Mouse (Mus musculus) lung, embryonic 14.5 days (tissue): ENCODE data around the gene Kbtbd2. TPM values are rescaled to one million over a fixed set of nuclear protein-coding genes. Genes with fewer than 3 reads are reported as not detected.
A peak's percentile ranks its signal among the peaks of the same experiment; 100 is the strongest.

Source experiments
- ATAC-seq: fragments of 200-750 bp; cut with Nextera tagmentation; 2 replicates; pipeline ENCODE4 v1.8.0; 2017; ENCODE audit warnings: mild to moderate bottlenecking, moderate TSS enrichment, moderate library complexity; ENCODE audit not compliant: insufficient read depth
- DNase-seq: peaks from one replicate; pipeline ENCODE4 v3.0.0-alpha.2; 2015
- H3K27ac ChIP-seq: fragments of 300-500 bp; sonication (generic); 2 replicates; pipeline ENCODE4 v1.5.1; 2014; ENCODE audit warnings: low read depth, mild to moderate bottlenecking, moderate library complexity
- H3K27me3 ChIP-seq: fragments of 300-500 bp; sonication (generic); 2 replicates; pipeline ENCODE4 v1.6.1; 2014; ENCODE audit warnings: low read length, control low read depth; ENCODE audit not compliant: insufficient read depth
- H3K36me3 ChIP-seq: fragments of 300-500 bp; sonication (generic); 2 replicates; pipeline ENCODE4 v1.6.1; 2014; ENCODE audit warnings: control low read depth; ENCODE audit not compliant: insufficient read depth
- H3K4me1 ChIP-seq: fragments of 300-500 bp; sonication (generic); 2 replicates; pipeline ENCODE4 v1.6.1; 2014; ENCODE audit warnings: antibody characterized with exemption, control low read depth; ENCODE audit not compliant: insufficient read depth
- H3K4me2 ChIP-seq: fragments of 300-500 bp; sonication (generic); 2 replicates; pipeline ENCODE4 v1.6.1; 2014; ENCODE audit warnings: mild to moderate bottlenecking
- H3K4me3 ChIP-seq: fragments of 300-500 bp; sonication (generic); 2 replicates; pipeline ENCODE4 v1.5.1; 2014; ENCODE audit warnings: low read depth, low read length
- H3K9ac ChIP-seq: fragments of 300-500 bp; sonication (generic); 2 replicates; pipeline ENCODE4 v1.6.1; 2014
- H3K9me3 ChIP-seq: fragments of 300-500 bp; sonication (generic); 2 replicates; pipeline ENCODE4 v1.6.1; 2016; ENCODE audit warnings: low read depth, low read length, control low read depth
- CTCF ChIP-seq: IDR thresholded peaks from 2 replicates; pipeline ENCODE4 v1.5.1; 2016; ENCODE audit warnings: antibody characterized with exemption, low read depth
- WGBS: fragments of 180-500 bp; shearing (Covaris S2); extraction: QIAGEN DNeasy Blood & Tissue Kit; methylation state at CpG from one replicate; pipeline ENCODE4 v1.1.7; 2014; 5-methylcytosine and 5-hydroxymethylcytosine counted together
- polyA plus RNA-seq: library from polyadenylated mRNA; unstranded; fragments of >200 nt; fragmentation: Nextera tagmentation; extraction: Ambion mirVana; gene quantifications from 2 replicates; pipeline ENCODE4 v1.2.1, GENCODE M21; 2014

The Kbtbd2 gene
- polyA plus RNA-seq, 1 experiment from 2014 or later = 33.9 TPM

- no peaks in the 10 kb centered on the region for H3K9me3 ChIP-seq
- no peaks in the 10 kb centered on the region for H3K36me3 ChIP-seq
- peak; percentile 90 for TF ChIP-seq CTCF
- H3K4me3 ChIP-seq = no peak overlapping the region
- H3K4me2 ChIP-seq = no peak overlapping the region
- no peaks in the 10 kb centered on the region for H3K4me1 ChIP-seq
- 8% methylated on average over 3 of the region's 3 CpGs for WGBS
- no peak overlapping the region for H3K27ac ChIP-seq
- DNase-seq (peak; percentile 86), ATAC-seq (peak; percentile 83)
- no peak overlapping the region for H3K9ac ChIP-seq
- H3K27me3 ChIP-seq = no peaks in the 10 kb centered on the region
Observed at GRCm38 (mm10) chr6:56808656-56809055, 11.0 kb upstream of the Kbtbd2 start.

DNA sequence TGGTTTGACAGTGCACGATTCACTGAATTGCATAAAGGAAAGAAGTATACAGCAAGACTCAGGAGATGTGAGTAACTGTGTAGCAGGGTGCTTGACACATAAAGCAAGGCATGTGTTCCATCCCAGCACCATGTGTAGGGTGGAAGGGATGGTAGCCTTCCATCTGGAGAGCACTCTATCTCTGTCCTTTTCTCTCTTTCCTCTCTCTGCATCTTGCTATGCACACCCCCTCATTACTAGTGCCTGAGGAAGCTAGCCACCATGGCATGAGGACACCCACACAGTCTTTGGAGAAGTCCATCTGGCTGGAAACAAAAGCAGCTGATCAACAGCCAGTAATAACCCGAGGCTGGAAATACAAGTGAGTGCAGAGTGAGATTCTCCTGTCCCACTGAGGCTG lies 8.6 kb upstream of the Kbtbd2 start:
- Histone ChIP-seq H3K9me3 (no peaks in the 10 kb centered on the region), H3K4me1 (no peaks in the 10 kb centered on the region), H3K4me2 (no peak overlapping the region), H3K27ac (no peak overlapping the region), H3K27me3 (no peaks in the 10 kb centered on the region), H3K9ac (no peak overlapping the region), H3K36me3 (no peaks in the 10 kb centered on the region), H3K4me3 (no peak overlapping the region)
- DNase-seq = no peak
- no peak for ATAC-seq
- no peak for TF ChIP-seq CTCF
- 61% methylated on average over 2 of the region's 2 CpGs for WGBS

DNA sequence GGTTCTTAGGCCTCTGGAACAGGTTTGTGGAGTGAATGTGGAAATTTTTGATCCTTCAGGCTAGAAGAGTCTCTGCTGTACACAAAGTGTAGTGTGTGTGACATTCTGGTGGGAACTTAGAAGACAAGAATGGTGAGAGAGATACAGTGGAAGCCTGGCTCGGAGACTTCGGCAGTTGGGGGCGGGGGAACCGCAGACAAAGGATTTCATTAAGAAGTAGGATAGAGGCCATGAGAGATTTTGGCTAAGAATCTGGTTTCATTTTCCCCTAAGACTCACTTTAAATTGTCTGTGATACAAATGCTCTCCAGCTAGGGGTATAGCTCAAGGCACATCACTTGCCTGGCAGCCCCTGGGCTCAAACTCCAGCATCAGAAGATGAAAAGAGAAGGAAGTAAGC lies 7.4 kb upstream of the Kbtbd2 start:
- H3K4me1 ChIP-seq = no peaks in the 10 kb centered on the region
- 87% methylated on average over 4 of the region's 4 CpGs for WGBS
- H3K36me3 ChIP-seq = no peaks in the 10 kb centered on the region
- no peak overlapping the region for H3K4me3 ChIP-seq
- TF ChIP-seq CTCF = no peak
- no peak overlapping the region for H3K27ac ChIP-seq
- ATAC-seq (no peak), DNase-seq (no peak)
- no peaks in the 10 kb centered on the region for H3K27me3 ChIP-seq
- H3K9me3 ChIP-seq = no peaks in the 10 kb centered on the region
- H3K9ac ChIP-seq = no peak overlapping the region
- H3K4me2 ChIP-seq = no peak overlapping the region

- peak overlapping the region; percentile 76 for H3K4me3 ChIP-seq
- WGBS = 14% methylated on average over 8 of the region's 8 CpGs
- peak overlapping the region; percentile 100 for H3K27ac ChIP-seq
- peak overlapping the region; percentile 90 for H3K4me2 ChIP-seq
- peaks cover 17% of the 10 kb centered on the region for H3K4me1 ChIP-seq
- no peak for ATAC-seq
- H3K27me3 ChIP-seq = no peaks in the 10 kb centered on the region
- H3K9ac ChIP-seq = peak overlapping the region; percentile 96
- TF ChIP-seq CTCF = no peak
- no peaks in the 10 kb centered on the region for H3K9me3 ChIP-seq
- DNase-seq = peak; percentile 56
- H3K36me3 ChIP-seq = no peaks in the 10 kb centered on the region
Observed at GRCm38 (mm10) chr6:56798152-56798465, 496 bp upstream of the Kbtbd2 start.

DNA sequence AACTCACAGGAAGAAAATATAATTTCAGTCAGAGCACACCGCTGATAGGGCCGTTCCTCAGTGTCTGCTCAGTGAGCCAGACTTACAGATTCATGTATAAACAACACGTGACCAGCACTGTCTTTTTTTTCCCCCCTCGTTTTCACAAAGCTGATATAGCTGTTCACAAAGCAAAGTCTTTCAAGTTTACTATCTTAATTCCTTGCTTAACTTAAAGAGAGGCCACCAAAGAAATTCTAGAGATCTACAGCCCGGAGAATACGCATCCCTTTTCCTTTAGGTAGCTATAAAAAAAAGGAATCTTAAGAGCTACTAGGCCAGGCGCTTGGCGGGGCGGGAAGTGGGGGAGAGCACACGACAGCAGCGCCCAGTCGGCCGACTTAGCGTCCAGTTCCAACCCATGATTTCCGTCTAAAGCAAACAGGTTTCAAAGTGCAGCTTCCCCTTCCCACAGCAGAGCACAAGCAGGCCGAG lies 908 bp downstream of the Kbtbd2 start:
- WGBS = under 1% methylated on average over 16 of the region's 16 CpGs
- ATAC-seq (peak; percentile 26; the same call in 1 of the 2 replicates), DNase-seq (peak; percentile 74)
- Histone ChIP-seq H3K27ac (peak overlapping the region; percentile 100), H3K36me3 (no peaks in the 10 kb centered on the region), H3K27me3 (no peaks in the 10 kb centered on the region), H3K9me3 (no peaks in the 10 kb centered on the region), H3K4me3 (peak overlapping the region; percentile 76), H3K9ac (peak overlapping the region; percentile 96), H3K4me2 (peak overlapping the region; percentile 90), H3K4me1 (peaks cover 17% of the 10 kb centered on the region)
- TF ChIP-seq CTCF = no peak

DNA sequence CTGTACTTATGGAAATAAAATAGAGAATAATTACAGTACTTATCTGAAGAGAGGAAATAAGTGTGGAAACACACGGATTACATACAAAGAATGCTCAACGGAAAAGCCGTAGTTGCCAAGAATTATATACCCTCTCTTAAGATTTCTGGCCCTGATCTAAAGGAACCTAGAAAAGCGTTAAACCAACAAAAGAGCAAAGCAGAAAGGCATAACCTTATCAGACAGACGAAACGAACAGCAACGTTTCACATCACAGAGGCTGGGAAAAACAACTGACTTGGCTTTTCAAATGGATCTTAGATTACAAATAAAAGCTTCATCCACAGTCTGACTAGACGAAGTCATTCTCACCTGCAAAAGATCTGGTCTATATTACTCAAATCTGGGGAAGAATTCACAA lies 1.4 kb downstream of the Kbtbd2 start:
- Histone ChIP-seq H3K9me3 (no peaks in the 10 kb centered on the region), H3K27ac (peak overlapping the region; percentile 100), H3K36me3 (no peaks in the 10 kb centered on the region), H3K27me3 (no peaks in the 10 kb centered on the region), H3K4me1 (peaks cover 17% of the 10 kb centered on the region), H3K9ac (peak overlapping the region; percentile 96), H3K4me2 (peak overlapping the region; percentile 90), H3K4me3 (peak overlapping the region; percentile 76)
- ATAC-seq = no peak
- WGBS = 4% methylated on average over 8 of the region's 8 CpGs
- no peak for TF ChIP-seq CTCF
- peak; percentile 14 for DNase-seq

DNA sequence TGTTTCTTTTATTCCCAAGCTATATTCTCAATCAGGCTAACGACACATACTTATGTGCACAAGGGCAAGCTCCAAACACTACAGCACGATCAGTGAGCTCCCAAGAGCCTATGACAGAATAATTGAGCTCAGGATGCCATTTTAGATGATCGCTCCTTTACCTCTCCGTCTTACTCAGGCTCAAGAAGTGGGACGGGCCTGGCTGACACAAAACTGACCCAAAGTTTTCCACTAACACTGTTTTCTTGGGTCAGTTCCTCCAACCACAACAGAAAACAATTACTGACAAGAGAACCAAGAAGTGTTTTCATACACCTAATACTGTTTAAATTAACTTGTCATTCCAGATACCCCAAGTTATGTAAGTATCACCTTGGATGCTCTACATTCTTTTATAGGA lies 2.8 kb downstream of the Kbtbd2 start:
- H3K4me1 ChIP-seq = peaks cover 17% of the 10 kb centered on the region
- H3K27ac ChIP-seq = no peak overlapping the region
- ATAC-seq (no peak), DNase-seq (no peak)
- peaks cover 3% of the 10 kb centered on the region; the same call in 1 of the 2 replicates for H3K9me3 ChIP-seq
- WGBS = 82% methylated on average over 5 of the region's 5 CpGs
- no peaks in the 10 kb centered on the region for H3K27me3 ChIP-seq
- TF ChIP-seq CTCF = no peak
- H3K4me3 ChIP-seq = no peak overlapping the region; the same call in 1 of the 2 replicates
- H3K4me2 ChIP-seq = peak overlapping the region; percentile 90
- H3K9ac ChIP-seq = no peak overlapping the region
- H3K36me3 ChIP-seq = no peaks in the 10 kb centered on the region

DNA sequence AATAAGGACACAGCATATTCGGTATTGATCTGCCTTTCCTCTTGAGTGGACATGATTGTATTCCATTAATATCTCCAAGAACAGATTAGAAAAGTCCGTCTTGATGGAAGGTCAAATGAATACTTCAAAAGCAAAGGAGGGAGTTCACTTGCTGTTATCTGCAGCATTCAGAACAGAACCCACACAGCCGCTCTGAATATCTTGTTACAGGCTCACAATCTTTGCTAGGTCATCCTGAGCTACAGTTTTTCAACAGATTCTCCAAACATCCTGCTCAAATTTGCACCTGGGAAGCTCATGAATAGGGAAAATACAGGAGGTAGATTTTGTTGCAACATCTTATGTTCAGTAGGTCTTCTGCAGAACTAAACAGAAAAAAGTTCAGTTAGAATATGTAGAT lies 8.3 kb downstream of the Kbtbd2 start:
- WGBS = 72% methylated on average over 3 of the region's 3 CpGs
- peaks cover 3% of the 10 kb centered on the region; the same call in 1 of the 2 replicates for H3K9me3 ChIP-seq

More for the DNA sequence above, 8.3 kb downstream of the Kbtbd2 start:
- Histone ChIP-seq H3K9ac (no peak overlapping the region), H3K27ac (no peak overlapping the region), H3K4me3 (no peak overlapping the region), H3K4me1 (no peaks in the 10 kb centered on the region), H3K36me3 (peaks cover 33% of the 10 kb centered on the region), H3K4me2 (no peak overlapping the region), H3K27me3 (no peaks in the 10 kb centered on the region)
- TF ChIP-seq CTCF = no peak
- ATAC-seq = no peak
- DNase-seq = no peak
